Mouse (Mus musculus) T-cell, adult 2 months (primary cell): ENCODE results near the gene Nav2.

Experiments used
- DNase-seq: peaks from one replicate; pipeline ENCODE4 v3.0.0; 2022; ENCODE audit warnings: low spot score

Nav2 gene

GRCm38 (mm10) chr7:49006886-49007285 is 98.4 kb downstream of the Nav2 start:
- no peak for DNase-seq

DNA sequence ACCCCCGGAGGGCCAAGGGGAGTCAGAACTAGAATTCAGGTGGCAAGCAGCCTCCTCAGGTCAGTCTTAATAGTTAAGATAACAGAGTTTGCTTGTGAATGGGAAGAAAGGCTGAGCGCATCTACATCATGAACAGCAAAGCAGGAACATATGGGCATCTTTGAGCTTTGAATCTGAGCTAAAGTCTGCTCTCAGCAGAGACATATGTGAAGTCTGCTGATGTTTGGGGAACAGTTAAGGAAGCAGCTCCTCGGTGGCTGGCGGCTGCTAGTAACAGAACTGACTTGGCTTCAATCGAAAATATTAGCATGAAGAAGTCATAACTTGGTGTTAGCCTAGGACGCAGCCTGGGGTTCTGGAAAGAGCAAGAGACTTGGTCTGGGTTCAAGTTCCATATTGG is 102.2 kb downstream of the Nav2 start:
- DNase-seq: no peak

GRCm38 (mm10) chr7:49012027-49012426 is 103.5 kb downstream of the Nav2 start:
- DNase-seq: no peak

GRCm38 (mm10) chr7:49014480-49014879 is 106.0 kb downstream of the Nav2 start:
- no peak for DNase-seq

GRCm38 (mm10) chr7:49015297-49015696 is 106.8 kb downstream of the Nav2 start:
- DNase-seq: no peak

- DNase-seq: no peak
These were observed 107.6 kb downstream of the Nav2 start for GRCm38 (mm10) chr7:49016088-49016487.

DNA sequence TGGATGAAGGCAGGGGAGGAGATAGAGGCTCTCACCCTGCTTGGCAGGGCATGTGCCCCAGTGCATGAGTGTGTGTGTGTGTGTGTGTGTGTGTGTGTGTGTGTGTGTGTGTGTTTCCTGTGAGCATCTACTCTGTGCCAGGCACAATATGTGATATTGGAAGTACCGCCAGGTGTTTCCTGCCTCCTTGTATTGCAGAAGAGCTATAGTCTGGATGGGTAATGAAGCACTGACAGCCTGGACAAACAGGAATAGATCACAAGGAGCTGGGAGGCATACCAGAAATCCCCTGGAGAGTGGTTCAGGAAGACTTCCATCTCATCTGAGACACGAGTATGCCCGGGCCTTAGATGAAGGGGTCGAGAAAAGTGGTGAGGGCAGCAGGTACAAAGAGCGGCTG is 109.3 kb downstream of the Nav2 start:
- DNase-seq: no peak

- DNase-seq: no peak
These were observed 110.0 kb downstream of the Nav2 start for GRCm38 (mm10) chr7:49018478-49018914.

- no peak for DNase-seq
These were observed 116.7 kb downstream of the Nav2 start for GRCm38 (mm10) chr7:49025026-49025815.

GRCm38 (mm10) chr7:49025991-49026390 is 117.5 kb downstream of the Nav2 start:
- no peak for DNase-seq

DNA sequence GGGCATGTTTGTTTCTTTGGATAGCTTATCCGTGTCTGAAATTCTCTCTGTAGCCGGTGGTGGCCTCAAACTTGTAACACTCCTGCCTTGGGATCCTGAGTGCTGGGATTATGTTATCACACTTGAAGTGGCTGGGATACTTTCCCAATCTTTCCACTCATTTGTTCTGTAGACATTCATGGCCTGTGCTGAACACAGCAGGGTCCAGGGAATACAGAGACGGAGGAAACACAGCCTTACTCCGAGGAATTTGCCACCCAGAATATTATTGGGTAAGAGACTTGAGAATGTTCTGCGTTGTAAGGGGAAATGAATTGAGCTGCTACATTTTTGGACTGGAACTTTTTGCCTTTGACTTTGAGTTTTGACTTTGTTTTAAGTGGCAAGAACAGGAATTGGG is 118.0 kb downstream of the Nav2 start:
- DNase-seq: no peak

DNA sequence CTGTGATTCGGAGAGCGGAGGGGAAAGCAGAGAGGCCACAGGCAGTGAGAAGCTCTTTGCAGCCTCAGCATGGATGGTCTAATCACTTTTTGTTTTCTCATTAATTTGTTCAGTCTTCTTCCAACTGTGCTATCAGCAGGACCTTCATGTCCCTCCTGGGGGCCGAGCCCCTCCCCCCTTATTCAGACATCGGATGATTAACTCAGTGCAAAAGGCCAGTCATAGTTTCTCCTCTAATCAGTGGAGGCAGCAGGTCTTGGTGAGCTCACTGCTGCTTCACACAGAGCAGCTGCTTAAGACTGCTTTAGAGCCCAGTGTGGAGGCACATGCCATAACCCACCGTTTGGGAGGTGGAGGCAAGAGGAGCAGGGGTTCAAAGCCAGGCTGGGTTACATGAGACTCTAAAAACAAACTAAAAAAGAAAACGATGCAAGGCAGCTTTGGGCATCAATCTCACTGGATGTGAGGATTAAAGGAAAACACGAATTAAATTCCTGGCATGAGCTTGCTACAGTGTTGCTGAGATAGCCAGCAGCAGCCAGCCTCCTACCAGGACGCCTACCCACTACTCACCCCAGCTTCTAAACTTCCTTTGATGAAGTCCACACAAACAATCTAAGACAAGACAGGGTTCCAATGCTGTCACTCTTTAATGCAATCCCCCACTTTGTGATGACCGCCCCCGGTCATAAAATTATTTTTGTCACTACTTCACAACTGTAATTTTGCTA is 120.9 kb downstream of the Nav2 start:
- DNase-seq: no peak

- no peak for DNase-seq
These were observed 123.7 kb downstream of the Nav2 start for GRCm38 (mm10) chr7:49032216-49032615.

DNA sequence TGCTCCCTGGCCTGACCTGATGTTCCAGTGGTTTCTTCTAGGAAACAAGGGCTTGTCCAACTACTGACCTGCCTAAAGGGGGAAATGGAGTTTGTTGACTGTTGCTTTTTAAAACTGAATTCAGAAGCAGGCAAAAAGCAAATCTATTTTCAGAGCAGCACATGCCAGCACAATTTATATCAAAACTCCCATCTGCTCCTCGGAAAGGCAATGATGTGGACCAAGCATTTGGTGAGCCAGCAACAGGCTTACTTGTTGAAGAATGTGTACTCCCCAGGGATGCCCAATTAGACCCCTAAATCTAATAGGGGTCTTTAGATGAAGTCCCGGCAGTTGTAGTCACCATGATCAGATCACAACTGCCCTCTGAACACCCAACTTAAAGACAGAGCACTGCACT is 125.7 kb downstream of the Nav2 start:
- DNase-seq: no peak

- no peak for DNase-seq
These were observed 131.6 kb downstream of the Nav2 start for GRCm38 (mm10) chr7:49040163-49040562.

DNA sequence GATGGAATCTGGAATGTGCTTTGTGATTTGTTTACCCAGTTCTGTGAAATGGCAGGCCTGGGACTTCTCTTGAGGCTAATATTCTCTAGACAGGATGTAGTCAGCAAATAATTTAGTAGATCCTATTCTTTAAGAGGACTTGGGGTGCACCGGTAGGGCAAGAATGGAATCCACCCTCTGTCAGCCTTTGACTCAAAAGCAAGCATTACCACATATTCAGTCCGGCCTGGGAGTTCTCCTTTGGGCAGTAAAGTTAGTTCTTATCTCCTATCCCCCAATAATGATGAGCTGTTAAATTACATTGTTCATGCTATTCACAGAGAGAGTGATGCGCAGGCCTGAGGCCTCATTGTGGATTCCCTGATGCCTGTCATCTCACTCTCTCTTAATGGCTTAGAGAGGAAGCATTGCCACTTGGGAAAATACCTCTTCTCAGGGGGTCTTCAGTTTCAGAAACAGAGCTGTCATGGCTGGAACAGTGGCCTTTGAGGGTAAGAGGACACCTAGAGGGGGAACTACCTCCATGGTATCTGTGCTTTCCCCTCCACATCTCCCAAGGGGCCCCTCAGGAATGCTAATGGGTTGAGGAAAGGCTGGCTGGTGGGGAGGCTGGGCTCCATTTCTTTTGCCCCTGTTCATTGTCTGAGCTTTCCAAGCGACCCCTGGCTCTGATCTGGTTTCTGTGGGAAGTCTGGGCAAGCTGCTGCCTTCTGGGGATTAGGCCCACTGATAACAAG is 133.0 kb downstream of the Nav2 start:
- no peak for DNase-seq

DNA sequence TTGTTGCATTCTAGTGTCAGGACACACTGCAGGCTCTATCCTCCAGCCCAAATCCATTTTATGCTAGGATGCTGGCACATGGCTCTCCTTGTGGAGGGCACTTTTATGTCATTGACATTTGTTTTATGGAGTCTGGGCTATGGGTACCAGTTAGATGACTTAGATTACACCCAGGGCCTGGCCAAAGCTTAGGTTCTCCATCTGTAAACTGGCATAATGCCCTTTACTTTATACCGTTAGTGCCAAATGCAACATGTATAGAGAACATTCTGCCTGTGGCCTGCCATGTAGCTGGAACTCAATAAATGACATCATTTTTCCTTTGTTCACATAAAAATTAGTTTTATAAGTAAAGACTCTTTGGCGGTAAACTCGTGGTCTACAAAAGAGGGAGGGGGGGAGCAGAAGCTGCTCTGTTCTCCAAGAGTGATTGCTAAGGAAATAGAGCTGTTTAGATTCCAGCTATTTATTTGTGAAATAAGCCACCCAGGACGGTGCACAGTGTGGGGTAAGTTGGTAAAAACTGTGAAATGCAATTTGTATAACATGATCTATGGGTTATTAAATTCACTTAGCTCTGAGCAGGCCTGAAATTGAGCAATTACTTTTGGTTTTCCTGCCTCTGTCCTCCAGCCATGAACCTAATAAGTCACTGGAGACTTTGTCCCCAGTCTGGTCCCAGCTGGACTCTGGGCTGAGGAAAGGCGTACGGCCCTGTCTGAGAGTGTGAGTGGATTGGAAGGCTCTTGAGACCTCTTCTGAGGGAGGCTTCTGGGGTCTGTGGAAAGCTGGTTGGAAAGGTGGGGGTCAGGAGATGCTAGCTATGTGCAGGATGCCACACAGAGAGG is 137.2 kb downstream of the Nav2 start:
- DNase-seq: no peak

GRCm38 (mm10) chr7:49046347-49046989 is 138.0 kb downstream of the Nav2 start:
- no peak for DNase-seq

DNA sequence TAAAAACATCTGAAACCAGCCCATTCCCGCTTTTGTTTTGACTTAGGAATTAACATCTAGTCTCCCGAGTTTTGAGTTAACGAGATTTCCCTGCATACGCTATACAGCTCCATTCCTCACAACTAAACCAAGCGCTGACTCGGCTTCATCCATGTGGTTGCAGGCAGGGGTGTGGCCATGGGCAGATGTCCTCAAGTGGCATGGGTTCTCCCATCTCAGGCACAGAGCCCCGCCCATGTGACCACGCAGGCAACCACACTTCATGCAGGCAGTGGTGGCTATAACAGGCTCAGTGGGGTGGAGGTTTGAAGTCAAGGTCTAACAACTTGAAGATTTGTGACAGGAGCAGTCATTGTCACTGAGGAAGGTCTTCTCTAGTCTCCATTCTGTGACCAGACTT is 138.8 kb downstream of the Nav2 start:
- DNase-seq: no peak

- no peak for DNase-seq
These were observed 144.5 kb downstream of the Nav2 start for GRCm38 (mm10) chr7:49052871-49053618.

DNA sequence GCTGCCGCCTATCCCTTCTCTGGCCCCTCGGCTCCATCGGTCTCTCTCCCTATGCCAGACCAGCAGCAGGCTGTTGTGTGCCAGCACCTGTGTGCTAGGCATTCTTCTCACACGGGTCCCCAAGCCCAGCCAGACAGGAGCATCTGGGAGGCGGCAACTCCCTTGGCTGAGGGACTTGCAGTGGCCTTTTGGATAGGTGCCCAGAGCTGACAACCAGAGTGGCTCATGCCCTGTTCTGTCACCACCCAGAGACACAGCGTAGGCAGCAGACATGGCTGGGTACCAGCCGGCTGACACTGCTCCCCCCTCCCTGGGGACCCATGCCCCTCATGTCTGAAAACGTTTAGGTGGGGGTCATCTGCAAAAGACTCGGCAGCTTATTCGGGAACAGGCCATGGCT is 146.8 kb downstream of the Nav2 start:
- DNase-seq: no peak
